Mouse (Mus musculus) CD4-positive helper T cell, adult 2 months (primary cell): ENCODE results near the gene Zfp598.
"Not testable (repeated sequence)": the region's sequence is repeated elsewhere in the genome, so short reads cannot be mapped to it uniquely, and the experiment has no call there.

ENCODE experiments used
- DNase-seq: peaks from one replicate; pipeline ENCODE4 v3.0.0-alpha.2; 2012; ENCODE audit warnings: low read depth, missing footprints, low spot score

Gene Zfp598

DNA sequence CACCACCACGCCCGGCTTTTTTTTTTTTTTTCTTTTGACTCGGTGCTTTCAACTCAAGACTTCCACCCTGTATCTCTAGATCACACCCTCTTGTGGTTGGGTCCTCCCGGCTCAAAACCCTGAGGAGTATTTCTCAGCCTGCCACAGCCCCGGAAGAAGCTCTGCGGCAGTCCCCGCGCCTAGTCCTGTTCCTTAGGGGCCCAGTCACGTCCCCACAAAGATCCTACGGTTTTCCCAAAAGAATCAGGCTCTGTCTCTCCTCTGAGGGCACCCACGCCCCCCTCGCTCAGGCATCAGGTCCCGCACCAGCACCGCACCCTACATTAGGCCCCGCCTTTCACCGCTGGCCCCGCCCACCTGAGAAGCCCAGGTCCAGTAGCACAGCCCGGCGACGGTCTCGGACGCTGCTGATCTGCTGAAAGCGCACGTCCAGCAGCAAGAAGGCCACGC, 17.7 kb downstream of the Zfp598 start:
- DNase-seq: peak; percentile 84

DNA sequence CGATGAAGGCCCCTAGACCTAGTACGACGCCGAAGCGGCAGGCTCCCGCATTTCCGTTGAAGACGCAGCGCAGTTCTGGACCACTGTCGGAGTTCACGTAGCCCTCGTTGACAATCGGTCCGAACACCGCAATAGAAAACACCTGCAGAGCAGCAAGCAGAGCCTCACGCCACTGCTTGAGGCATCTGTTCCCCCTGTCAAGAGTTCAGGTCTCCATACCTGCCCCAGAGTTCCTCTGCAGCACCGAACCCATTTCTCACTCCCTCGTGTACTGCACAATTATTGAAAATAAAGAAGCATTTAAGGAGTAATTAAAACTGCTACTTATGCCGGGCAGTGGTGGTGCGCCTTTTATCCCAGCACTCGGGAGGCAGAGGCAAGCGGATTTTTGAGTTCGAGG, 18.1 kb downstream of the Zfp598 start:
- no peak for DNase-seq

DNA sequence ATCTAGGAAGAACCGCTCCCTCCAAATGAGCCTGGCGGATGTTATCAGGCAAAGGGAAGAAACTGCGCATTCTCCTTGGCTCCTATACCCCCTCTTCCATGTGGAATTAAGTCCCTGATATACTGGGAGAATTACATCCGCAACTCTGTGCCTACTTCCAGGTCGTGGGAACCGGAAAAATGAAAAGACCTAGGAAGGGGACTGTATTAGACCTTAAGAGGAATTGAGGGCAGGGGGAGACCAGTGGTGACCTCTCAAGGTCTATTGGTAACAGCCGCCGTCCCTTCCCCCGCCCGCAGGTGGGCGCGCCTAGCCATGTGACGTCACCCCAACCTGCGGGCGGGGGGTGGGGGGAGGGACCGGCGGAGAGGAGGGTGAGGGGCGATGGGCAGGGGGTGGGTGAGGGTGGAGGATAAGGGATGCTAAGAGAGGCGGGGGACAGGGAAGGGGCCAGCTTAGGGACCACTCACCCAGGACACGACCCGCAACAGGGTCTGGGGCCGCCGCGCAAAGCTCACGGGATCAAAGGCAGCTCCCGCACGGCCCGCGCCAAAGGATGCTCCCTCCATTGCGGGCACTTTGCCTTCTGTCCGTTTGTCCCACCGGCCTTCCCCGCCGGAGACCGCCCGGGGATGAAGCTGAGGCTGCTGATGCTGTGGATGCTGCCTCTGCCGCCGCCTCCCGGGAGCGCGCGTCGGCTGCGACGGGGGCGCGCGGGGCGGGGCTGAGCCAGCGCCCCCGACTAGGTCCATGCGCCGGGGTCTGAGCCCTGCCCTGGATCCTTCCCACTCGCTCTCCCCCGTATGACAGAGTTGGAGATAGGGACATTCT, 20.0 kb downstream of the Zfp598 start, which contains the start of gene Syngr3:
Syngr3 (minus strand) TSS at position 705 of the 831 bp plus-strand sequence.
- no peak for DNase-seq

DNA sequence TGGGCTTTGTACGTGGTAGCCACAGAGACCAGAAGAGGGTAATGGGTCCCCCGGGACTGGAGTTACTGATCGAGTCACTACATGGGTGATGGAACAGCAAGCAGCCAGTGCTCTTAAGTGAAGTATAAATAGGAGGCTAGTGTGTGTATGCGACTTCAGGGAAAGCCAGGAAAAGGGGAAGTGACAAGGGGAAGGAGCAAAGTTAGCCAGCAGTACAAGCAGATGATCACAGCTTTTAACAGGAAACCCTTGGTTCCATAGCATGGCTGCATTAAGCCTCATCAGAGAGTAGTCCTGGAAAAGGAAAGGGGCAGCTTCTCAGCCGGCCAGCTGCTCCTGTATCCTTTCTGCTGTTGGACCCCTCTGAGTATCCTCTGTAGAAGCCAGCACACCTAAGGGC, 22.9 kb downstream of the Zfp598 start:
- DNase-seq: no peak

DNA sequence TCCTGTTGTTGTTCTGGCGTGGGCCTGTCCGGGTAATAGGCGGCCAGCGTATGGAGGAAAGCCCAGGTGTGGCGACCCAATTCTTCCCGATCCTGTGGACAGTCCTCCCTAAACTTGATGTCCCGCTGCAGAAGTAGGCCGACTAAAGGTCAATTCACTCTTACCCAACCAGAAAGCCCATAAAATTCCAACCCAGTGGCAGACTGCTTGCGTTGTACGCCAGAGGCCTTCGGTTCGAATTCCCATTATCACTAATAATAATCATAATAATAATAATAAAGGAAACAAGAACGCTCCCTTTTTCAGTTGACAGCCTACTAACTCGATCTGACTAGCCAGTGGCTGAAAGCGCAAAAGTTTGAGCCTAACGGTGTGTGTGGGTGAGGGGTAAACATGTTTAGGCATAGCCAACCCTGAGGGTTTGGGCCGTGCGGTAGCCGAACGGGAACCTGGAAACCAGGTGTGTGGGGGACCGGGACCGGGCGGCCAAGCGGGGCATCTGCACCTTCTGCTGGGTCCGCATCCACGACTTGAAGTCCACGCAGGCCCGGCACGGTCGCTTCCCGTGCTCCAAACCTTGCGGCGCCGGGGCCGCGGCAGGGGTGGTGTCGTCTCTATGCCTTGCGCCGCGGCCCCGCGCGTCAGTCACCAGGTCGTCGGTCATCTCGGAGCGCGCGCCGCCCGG, 26.0 kb downstream of the Zfp598 start:
- DNase-seq: no peak

DNA sequence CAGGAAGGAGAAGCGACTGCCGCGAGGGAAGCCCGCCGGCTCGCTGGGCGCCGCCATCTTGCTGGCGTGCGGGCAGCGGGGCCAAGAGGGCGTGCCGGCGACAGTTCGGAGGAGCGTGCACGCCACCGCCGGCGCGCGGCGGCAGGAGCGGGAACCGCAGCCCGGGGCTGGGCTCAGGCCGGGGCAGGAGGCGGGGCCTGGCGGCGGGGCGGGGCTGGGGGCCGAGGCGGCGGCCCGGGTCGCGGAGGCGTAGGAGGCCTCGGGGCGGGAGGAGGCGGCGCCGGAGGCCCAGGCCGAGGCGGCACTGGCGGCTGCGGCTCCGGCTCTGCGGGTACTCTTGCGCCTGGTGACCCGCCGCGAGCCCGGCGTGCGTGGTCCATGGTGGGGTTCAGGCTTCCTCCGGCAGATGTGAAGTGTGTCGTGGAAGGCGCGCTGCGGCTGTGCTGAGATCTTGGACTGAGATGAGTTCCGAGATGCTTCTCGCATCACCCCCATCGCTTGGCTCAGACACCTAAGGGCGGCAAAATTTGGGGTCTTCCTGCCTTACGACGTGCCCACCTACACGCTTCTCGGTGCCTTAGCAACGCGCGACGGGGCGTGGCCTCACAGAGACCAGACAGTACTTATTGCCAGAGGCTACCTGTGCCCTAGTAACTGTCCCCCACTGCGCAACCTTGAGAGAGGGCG, 26.7 kb downstream of the Zfp598 start, which contains the start of the genes Gfer and Noxo1:
Gfer (minus strand) TSS at position 146 of the 687 bp plus-strand sequence.
Noxo1 (plus strand) TSS at position 224 of the 687 bp plus-strand sequence.
- peak; percentile 91 for DNase-seq

DNA sequence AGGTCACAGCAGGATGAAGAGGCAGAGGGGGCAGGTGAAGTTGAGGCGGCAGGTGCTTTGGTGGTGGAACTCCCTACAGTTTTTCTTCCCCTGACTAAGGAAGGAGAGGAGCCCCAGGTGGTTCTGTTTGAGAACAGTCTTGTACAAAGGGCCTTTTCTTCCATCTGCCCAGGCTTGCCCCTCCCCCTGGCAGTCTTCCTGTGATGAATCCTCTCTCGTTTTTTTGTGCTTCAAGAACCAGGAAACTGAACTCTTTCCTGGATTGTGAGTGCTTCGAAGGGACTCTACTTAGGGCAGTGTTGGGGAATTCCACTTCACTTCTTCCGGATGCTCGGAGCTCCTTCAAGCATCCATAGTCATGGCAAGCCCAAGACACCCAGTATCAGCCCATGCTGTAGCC, 28.5 kb downstream of the Zfp598 start:
- no peak for DNase-seq

DNA sequence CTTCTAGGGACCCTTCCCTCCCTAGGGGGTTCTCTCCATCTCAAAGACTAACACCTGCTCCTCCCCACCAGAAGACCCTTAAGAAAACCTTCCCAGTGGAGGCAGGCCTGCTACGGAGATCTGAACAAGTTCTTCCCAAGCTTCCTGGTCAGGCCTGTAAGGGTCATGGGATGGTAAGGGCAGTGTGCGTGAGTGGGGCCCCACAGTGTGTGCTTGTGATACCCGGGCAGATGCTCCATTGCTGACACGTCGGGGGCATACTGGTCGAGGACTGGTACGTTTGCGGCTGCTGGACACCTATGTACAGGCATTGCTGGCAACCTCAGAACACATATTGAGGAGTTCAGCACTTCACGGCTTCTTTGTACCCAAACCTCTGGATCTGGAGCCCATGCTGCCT, 29.2 kb downstream of the Zfp598 start:
- DNase-seq: no peak

DNA sequence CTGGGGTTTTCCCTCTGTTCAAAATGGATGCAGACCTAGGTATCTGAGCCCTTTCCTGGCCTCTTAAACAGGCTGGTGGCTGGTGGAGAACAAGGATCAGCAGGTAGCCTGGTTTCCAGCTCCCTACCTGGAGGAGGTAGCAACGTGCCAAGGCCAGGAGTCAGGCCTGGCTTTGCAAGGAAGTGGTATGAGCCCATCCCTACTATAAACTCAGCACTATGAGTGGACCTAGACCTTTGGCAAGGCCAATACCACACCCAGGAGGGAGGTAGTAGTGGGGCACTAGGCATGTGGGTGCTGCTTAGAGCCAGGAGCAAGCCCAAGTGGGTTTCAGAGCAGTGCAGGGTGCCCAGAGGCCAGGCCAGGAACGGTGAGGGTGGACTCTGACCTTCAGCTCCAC, 30.0 kb downstream of the Zfp598 start:
- DNase-seq: no peak

DNA sequence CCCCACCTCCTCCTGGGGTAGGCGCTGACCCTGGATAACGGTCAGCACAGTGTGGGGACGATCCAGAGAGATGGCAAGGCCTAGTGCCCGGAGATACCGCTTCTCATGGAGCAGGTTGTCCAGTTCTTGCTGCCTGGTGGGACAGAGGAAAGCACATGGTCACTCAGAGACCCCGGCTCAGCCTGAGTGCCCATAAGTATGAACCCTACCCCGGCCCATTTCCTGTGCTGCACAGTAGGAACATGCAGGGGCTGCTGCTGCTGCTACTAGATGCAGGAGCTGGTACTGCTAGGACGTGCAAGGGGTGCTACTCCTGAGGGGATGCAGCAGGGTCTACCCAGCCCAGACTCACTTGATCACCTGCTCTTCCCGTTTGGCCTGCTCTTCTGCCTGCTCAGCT, 31.8 kb downstream of the Zfp598 start:
- DNase-seq: no peak

DNA sequence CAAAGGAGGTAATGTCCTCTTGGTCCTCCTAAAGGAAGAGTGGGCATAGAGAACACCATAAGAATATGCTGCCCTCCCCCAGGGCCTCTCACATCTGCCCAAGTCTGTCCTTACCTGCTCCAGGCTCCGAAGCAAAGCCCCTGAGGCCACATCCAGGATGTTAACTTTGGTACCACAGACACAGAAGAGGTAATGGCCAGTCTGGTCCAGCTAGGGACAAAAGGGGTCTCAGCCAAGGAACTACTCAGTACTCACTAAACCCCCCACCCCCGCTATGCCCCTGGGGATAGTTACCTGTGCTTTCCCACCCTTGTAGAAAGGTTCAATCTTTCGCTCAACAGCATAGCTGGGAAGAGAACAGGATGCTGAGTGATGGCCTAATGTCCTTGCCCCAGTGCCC, 36.3 kb downstream of the Zfp598 start:
- DNase-seq: no peak

DNA sequence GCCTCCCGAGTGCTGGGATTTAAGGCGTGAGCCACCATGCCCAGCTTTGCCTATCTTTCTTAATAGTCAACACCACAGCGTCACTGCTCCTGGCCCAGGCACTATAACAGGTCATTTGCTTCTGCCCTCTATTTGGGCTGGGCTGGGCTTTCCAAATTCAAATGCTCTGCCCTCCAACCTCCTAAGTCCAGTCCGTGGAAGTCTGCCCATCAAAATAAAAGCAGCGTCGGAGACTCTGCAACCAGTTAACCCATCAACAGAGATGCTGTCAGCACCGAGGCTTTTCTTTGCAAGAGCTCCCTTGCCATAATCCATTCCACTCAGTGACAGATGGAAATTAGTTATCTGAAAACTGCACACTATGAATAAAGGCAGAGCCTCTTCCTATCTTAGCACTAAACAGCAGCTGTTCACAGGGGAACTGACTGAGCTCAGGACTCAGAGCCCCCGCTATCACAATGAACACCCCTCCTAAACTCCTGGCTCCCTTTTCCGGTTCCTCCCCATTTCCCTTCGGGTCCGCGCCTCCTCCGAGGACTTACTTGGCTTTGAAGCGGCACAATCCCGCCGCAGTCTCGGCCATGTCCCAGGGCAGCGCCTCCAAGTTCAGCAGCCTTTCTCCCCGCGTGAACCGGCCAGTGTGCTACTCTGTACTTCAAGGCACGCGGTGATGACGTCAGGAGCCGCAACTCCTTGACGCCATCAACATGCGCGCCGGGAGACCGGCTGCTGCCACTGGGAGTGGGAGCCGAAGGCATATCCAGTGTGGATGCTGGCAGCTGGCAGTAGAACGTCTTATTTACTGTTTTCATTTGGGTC, 37.7 kb downstream of the Zfp598 start, which contains the start of gene Tbl3:
Tbl3 (minus strand) TSS at position 679 of the 819 bp plus-strand sequence.
- DNase-seq: peak; percentile 95

DNA sequence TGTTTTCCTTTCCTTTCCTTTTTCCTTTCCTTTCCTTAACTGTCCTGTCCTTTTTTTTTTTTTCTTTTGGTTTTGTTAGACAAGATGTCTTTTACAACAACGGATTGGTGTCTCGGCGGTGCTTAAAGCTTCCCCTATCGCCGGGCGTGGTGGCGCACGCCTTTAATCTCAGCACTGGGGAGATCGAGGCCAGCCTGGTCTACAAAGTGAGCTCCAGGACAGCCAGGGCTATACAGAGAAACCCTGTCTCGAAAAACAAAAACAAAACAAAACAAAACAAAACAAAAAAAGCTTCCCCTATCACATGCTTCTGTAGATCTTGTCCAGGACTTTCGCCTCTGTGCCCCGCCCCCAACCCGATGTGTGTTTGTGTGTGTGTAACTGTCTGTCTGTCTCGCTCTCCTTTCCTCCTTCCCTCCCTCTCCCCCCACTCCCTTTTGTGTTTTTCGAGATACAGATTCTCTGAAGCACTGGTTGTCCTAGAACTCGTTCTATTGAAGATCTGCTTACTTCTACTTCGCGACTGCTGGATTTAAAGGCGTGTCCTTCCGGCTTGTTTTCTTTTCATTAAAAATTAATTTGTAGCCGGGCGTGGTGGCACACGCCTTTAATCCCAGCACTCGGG, 38.4 kb downstream of the Zfp598 start:
- no peak for DNase-seq

DNA sequence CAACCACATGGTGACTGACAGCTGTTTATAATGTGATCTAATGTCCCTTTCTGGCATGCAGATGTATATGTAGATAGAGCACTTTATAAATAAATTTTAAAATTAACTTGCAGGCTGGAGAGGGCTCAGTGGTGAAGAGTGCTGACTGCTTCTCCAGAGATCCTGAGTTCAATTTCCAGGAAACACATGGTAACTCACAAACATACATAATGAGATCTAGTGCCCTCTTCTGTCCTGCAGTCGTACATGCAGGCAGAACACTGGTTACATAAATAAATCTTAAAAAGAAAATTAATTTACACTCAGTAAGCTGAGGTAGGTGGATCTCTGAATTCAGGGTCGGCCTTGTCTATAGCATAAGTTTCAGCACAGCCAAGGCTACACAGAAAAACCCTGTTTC, 39.2 kb downstream of the Zfp598 start:
- peak; percentile 78 for DNase-seq

DNA sequence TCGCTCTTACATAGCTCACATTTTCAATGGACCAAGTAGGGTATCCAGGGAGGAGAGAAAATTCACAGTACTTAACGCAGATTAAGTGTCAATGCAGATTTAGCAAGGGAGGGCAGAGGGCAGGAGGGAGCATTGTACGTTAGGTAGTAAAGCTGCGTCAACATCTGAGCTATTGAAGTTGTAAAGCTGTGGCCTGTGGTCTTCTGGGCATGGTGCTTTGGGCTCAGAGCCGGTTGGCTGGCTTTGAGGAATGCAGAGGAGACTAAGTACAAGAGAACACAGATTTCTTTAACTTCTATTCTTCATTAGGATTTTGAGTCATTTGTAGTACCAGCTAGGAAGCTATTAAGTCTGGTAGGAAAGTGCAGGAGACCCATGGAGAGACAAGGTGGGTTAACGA, 46.1 kb downstream of the Zfp598 start:
- no peak for DNase-seq

DNA sequence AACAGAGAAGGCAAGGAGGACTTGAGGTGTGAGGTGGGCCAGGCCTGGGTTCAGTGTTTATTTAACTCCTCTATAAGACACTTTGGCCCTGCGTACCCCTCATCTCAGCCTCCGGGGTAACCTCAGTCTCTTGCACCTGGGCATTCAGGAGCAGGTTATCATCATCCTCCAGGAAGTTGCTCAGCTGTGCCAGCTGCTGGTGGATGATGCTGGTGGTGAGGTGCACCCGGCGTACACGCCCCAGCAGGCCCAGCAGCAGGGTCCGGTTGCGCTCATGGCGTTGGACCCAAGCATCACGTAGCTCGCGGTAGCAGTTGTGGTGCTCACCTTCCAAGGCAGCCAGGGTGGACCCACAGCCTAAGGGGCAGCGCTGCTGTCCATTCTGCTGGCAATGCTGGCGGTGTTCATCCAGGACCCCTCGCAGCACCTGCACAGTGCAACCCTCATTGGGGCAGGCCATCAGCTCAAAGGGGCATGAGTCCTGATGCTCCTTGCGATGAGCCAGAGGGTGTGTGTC, 46.7 kb downstream of the Zfp598 start:
- no peak for DNase-seq

DNA sequence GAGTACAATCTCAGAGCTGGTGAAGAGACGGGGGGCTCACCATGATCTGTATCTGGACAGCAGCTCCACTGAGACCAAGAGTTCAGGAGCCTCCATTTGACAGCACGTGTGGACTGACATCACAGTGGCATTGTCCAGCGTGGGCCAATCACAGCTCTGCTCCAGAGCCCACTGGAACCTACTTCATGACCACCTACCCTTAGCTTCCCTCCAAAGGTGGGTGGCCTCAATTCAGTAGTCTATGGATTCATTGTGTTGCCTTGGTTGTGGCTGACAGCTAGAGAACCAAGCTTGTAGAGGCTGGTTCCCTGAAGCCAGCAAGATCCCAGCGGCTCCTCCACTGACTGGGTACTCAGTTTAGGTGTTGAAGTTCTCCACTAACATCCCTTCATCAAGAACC, 48.5 kb downstream of the Zfp598 start, which contains the start of the genes Rnf151 and Rps2:
Rnf151 (minus strand) TSS at position 121 of the 400 bp plus-strand sequence.
Rps2 (plus strand) TSS at position 174 of the 400 bp plus-strand sequence.
- no peak for DNase-seq

DNA sequence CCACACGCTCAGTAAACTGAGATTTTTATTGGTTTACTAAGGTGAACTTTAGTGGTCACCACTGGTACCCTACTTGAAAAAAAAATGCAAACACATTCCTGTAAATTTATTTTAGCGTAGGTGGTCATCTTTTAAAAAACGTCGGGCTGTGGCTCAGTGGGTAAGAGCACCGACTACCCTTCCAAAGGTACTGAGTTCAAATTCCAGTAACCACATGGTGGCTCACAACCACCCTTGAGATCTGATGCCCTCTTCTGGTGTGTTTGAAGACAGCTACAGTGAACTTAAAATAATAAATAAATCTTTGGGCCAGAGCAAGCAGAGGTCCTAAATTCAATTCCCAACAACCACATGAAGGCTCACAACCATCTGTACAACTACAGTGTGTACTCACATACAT, 49.5 kb downstream of the Zfp598 start:
- DNase-seq: not testable (repeated sequence)

DNA sequence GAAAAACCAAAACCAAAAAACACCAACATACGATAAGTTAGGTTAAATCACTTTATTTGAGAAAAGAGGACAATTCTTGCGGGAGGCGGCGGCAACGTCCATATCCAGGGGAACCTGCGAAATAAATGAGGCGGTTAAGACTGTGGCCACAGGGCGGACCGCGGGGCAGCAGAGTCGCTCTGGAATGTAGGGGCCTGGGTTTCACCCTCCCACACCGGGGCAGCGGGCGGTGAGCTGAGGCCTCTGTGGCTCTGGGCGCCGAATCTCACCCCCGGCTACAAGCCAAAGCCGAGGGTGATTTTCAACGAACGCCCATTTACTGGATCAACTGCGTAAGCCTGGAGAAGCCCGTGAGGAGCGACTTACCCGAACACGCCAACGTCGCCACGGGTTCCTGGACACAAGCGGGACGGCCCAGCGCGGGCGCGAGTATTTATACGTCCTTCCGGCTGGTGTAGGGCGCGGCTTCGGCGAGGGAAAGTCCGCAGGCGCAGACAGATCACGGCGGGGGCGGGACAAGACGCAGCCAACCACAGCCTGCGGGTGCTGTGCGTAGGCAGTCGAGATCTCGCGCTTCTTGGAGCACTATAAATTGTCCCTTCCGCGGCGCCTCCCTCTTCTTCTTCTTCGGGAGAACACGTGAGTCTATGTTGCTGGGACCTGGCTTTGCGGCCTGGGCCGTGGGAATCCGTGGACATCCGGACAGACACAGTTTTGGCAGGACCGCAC, 50.2 kb downstream of the Zfp598 start:
- peak; percentile 99 for DNase-seq

DNA sequence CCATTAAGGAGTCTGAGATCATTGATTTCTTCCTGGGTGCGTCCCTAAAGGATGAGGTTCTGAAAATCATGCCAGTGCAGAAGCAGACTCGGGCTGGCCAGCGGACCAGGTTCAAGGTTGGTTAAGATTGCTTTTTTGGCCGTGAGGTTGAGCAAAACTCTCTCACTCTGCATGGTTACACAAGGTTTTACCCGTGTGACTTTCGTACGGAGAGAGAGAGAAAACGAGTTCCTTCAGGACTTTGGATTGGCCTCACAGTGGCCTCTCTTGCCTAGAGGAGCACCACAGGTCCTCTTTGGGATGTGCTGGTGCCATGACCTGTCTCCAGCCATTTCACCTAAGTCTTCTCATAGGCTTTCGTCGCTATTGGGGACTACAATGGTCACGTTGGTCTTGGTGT, 51.1 kb downstream of the Zfp598 start:
- not testable (repeated sequence) for DNase-seq
